Mouse (Mus musculus) liver, adult 2 months (tissue): ENCODE data around the gene Ntn5. TPM values are rescaled to one million over a fixed set of nuclear protein-coding genes. Genes with fewer than 3 reads are reported as not detected.

Experiments used
- DNase-seq: peaks from one replicate; pipeline ENCODE4 v3.0.0-alpha.2; 2011; ENCODE audit warnings: low read depth, low spot score; ENCODE audit errors: extremely low read depth
- H3K27ac ChIP-seq: fragments of 200-500 bp; replicated peaks from 2 replicates; pipeline ENCODE4 v1.5.1; 2012; ENCODE audit warnings: low read depth, mild to moderate bottlenecking, control low read depth, inconsistent platforms, low read length; ENCODE audit not compliant: insufficient read depth
- H3K27me3 ChIP-seq: fragments of 200-500 bp; 2 replicates; pipeline ENCODE4 v1.6.1; 2012; ENCODE audit warnings: mild to moderate bottlenecking, moderate library complexity, low read length, inconsistent platforms; ENCODE audit not compliant: control insufficient read depth, insufficient read depth
- H3K36me3 ChIP-seq: fragments of 200-500 bp; 2 replicates; pipeline ENCODE4 v1.6.1; 2012; ENCODE audit warnings: low read length, inconsistent platforms; ENCODE audit not compliant: control insufficient read depth, insufficient read depth
- H3K4me1 ChIP-seq: fragments of 200-500 bp; 2 replicates; pipeline ENCODE4 v1.6.1; 2011; ENCODE audit warnings: low read length; ENCODE audit not compliant: control insufficient read depth, insufficient read depth
- H3K4me3 ChIP-seq: fragments of 200-500 bp; 2 replicates; pipeline ENCODE4 v1.5.1; 2011; ENCODE audit warnings: low read depth, mild to moderate bottlenecking, control low read depth, low read length, moderate library complexity; ENCODE audit not compliant: insufficient read depth
- H3K79me2 ChIP-seq: fragments of 200-500 bp; 2 replicates; pipeline ENCODE4 v1.6.1; 2012; ENCODE audit warnings: inconsistent platforms, mild to moderate bottlenecking, low read length, moderate library complexity; ENCODE audit not compliant: control insufficient read depth, insufficient read depth
- H3K9ac ChIP-seq: fragments of 200-500 bp; 2 replicates; pipeline ENCODE4 v1.6.1; 2012; ENCODE audit warnings: low read depth, mild to moderate bottlenecking, control low read depth, inconsistent platforms, low read length
- CTCF ChIP-seq: fragments of 200-500 bp; IDR thresholded peaks from 2 replicates; pipeline ENCODE4 v1.5.1; 2011; ENCODE audit warnings: low read depth, low read length, control low read depth
- POLR2A ChIP-seq: fragments of 200-500 bp; IDR thresholded peaks from 2 replicates; pipeline ENCODE4 v1.6.1; 2011; ENCODE audit warnings: low read length, control low read depth; ENCODE audit not compliant: insufficient read depth; ENCODE audit errors: extremely low read depth
- WGBS: fragments of 180-500 bp; shearing (Covaris S2); methylation state at CpG from one replicate; pipeline ENCODE4 v1.1.7; 2018; 5-methylcytosine and 5-hydroxymethylcytosine counted together
- polyA plus RNA-seq: library from polyadenylated mRNA; depleted of rRNA; stranded (reverse); fragments of >200 nt; gene quantifications from 2 replicates; pipeline ENCODE4 v1.2.3, GENCODE M21; 2012
- total RNA-seq: library from RNA; depleted of rRNA; stranded (reverse); fragments of >200 nt; gene quantifications from 2 replicates; pipeline ENCODE4 v1.2.3, GENCODE M21; 2014

Ntn5 gene
- total and polyA plus RNA-seq, 2 experiments, result not detected

DNA sequence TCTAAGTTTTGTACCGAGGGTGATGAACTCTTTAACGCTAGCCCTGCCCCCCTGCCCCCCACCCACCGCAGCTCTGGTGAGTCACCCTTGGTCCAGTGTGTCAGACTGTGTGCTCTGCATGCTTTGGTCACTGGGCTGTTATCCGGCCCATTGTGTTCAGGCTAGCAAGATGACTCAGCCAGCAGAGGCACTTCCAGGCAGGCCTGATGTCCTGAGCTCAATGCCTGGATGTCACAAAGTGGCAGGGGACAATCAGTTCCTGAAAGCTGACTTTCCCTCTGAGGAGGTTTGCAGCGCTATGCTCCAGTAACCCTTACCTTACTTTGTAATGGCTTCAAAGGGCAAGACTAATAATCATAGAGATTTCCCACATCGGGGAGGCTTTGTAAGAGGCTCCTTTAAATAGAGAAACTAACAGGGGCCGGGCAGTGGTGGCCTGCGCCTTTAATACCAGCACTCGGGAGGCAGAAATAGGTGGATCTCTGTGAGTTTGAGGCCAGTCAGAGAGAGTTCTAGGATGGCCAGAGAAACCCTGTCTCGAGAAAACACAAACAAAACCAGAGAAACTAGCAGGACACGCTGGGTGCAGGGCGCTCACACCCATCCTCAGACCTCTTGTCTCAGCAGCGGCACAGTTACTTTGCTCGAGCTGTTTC lies 3.7 kb upstream of the Ntn5 start:
- Histone ChIP-seq H3K4me1 (no peaks in the 10 kb centered on the region), H3K79me2 (no peaks in the 10 kb centered on the region), H3K36me3 (no peaks in the 10 kb centered on the region), H3K27ac (no peak overlapping the region), H3K9ac (no peak overlapping the region), H3K27me3 (no peaks in the 10 kb centered on the region), H3K4me3 (no peak overlapping the region)
- TF ChIP-seq POLR2A (no peak), CTCF (no peak)
- 78% methylated on average over 14 of the region's 14 CpGs for WGBS
- DNase-seq, result no peak

DNA sequence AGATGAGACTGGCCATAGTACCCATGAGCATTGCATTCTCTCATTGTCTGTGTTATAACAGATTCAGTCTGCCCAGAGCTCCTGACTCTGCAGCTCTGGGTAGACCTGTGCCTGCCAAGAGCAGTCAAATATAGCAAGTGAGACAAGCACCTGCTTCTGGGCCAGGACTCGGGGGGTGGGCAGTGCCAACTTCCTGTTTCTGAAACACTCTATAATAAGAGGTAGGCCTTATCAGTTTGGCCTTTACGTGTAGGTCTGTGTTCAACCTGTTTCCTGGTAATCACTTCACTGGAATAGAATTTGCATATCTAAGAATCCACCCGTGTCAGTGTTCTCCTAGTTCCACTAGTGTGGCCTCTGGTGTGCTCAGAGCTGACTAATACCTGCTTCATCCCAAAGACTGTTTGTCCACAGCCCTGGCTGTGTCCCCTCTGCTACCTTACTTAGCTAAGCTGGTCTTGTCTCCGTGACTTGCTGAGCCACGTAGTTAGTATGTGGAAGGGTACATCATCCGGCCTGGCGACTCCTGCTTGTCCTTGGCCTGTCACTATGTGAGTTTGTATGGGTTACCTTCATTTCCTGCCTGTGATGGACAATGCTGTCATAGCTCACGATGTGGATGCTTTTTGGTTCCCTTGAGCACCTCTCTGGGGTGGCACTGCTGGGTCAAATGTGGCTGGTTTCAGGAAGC lies 2.6 kb upstream of the Ntn5 start:
- 88% methylated on average over 8 of the region's 8 CpGs for WGBS
- TF ChIP-seq POLR2A (no peak), CTCF (no peak)
- DNase-seq, result no peak
- no peaks in the 10 kb centered on the region for H3K27me3 ChIP-seq
- no peak overlapping the region for H3K27ac ChIP-seq
- H3K9ac ChIP-seq, result no peak overlapping the region
- no peaks in the 10 kb centered on the region for H3K79me2 ChIP-seq
- no peaks in the 10 kb centered on the region for H3K36me3 ChIP-seq
- H3K4me3 ChIP-seq, result no peak overlapping the region
- H3K4me1 ChIP-seq, result no peaks in the 10 kb centered on the region

DNA sequence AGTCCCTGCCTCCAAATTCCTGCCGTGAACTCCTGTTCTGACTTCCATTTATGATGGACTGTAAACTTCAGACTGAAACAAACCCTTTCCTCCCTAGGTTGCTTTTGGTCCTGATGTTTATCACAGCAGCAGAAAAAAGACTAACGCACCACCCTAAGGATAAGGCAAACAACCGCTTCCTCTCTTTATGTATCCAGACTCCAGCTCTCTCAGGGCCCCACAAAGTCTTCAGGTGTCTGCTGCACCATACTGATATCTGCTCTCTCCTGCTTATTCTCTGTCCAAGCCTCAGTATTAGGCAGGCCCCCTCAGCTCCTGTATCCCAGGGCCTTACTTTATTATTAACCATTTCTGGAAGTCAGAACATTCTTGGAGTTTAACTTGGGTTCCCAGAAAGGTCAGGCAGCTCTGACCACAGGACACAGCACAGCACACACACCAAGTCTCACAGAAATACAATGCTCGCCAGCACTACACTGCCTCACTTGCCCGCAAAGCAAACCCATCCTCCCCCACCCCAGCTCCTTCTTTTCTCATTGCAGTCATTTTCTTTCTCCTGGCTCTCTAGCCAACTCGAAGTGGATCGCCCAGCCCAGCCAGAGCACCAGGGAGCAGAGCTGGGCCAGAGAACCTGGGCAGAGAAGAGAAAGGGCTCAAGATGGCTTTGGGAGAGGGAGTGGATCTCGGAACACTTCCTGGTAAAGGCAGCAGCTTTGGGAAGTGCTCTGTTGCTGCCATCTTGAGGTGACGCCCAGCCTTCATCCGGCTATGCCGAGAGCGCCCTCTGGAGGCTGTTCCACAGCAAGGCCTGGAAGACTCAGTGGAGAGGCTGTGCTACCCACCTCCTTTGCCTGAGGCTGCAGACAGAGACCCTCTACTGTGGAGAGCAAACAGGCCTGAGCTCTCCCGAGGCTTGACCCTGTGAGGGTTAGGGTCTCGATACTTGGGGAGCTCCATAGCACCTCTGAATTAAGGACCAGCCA lies 1.4 kb upstream of the Ntn5 start:
- Histone ChIP-seq H3K27me3 (no peaks in the 10 kb centered on the region), H3K36me3 (no peaks in the 10 kb centered on the region), H3K4me1 (peaks cover 2% of the 10 kb centered on the region; the same call in 1 of the 2 replicates), H3K4me3 (no peak overlapping the region), H3K27ac (no peak overlapping the region), H3K79me2 (no peaks in the 10 kb centered on the region), H3K9ac (no peak overlapping the region)
- no peak for TF ChIP-seq POLR2A
- peak; percentile 99 for TF ChIP-seq CTCF
- peak; percentile 62 for DNase-seq
- WGBS, result 33% methylated on average over 14 of the region's 14 CpGs

DNA sequence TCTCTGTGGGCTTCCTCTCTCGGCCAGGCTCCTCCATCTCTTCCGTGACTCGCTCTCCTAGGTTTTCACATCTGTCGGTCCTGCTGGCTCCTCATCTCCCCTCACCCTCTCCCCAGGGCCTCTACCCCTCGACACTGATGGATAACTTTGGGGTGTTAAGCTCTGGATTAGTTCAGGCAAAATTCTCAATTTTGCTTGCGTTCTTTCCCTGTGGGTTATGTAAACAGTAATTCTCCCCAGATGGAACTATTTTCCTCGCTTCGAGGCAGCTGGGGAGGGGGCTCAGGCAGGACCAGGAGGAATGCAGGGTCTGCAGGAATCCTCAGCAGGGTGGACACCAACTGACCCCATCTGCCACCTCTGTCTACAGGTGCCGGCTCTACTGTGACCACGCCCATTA lies 2.0 kb downstream of the Ntn5 start:
- Histone ChIP-seq H3K4me3 (no peak overlapping the region), H3K79me2 (no peaks in the 10 kb centered on the region), H3K36me3 (no peaks in the 10 kb centered on the region), H3K4me1 (peaks cover 2% of the 10 kb centered on the region; the same call in 1 of the 2 replicates), H3K9ac (no peak overlapping the region), H3K27me3 (no peaks in the 10 kb centered on the region), H3K27ac (no peak overlapping the region)
- DNase-seq, result no peak
- WGBS, result 67% methylated on average over 10 of the region's 10 CpGs
- TF ChIP-seq CTCF (no peak), POLR2A (no peak)

GRCm38 (mm10) chr7:45686841-45687240 lies 3.0 kb downstream of the Ntn5 start:
- H3K27me3 ChIP-seq, result no peaks in the 10 kb centered on the region
- H3K4me1 ChIP-seq, result peaks cover 2% of the 10 kb centered on the region; the same call in 1 of the 2 replicates
- H3K4me3 ChIP-seq, result no peak overlapping the region
- no peaks in the 10 kb centered on the region for H3K36me3 ChIP-seq
- no peak overlapping the region for H3K27ac ChIP-seq
- DNase-seq, result no peak
- no peak for TF ChIP-seq CTCF
- no peak for TF ChIP-seq POLR2A
- 60% methylated on average over 3 of the region's 3 CpGs for WGBS
- no peaks in the 10 kb centered on the region for H3K79me2 ChIP-seq
- H3K9ac ChIP-seq, result no peak overlapping the region
